Mouse (Mus musculus) heart, embryonic 12.5 days (tissue): ENCODE measurements at regions not wholly inside any gene's neighbourhood (a gene's known extent, or its start where the extent isn't known, plus 50 kb on each side); places are given as distances from the start of the nearest gene placed in this dataset.
A peak's percentile ranks its signal among the peaks of the same experiment; 100 is the strongest.

Experiments used
- ATAC-seq: fragments of 200-750 bp; cut with Nextera tagmentation; 2 replicates; pipeline ENCODE4 v1.8.0; 2017; ENCODE audit warnings: moderate TSS enrichment, moderate library complexity; ENCODE audit not compliant: insufficient number of reproducible peaks, low FRiP score
- H3K27ac ChIP-seq: fragments of 300-500 bp; sonication (generic); 2 replicates; pipeline ENCODE4 v1.5.1; 2016; ENCODE audit warnings: mild to moderate bottlenecking, moderate library complexity; ENCODE audit not compliant: poor library complexity, severe bottlenecking
- H3K27me3 ChIP-seq: fragments of 300-500 bp; sonication (generic); replicated peaks from 2 replicates; pipeline ENCODE4 v1.6.1; 2016; ENCODE audit warnings: mild to moderate bottlenecking, moderate library complexity
- H3K36me3 ChIP-seq: fragments of 300-500 bp; sonication (generic); 2 replicates; pipeline ENCODE4 v1.6.1; 2016; ENCODE audit warnings: mild to moderate bottlenecking, moderate library complexity
- H3K4me1 ChIP-seq: fragments of 300-500 bp; sonication (generic); replicated peaks from 2 replicates; pipeline ENCODE4 v1.6.1; 2016; ENCODE audit warnings: mild to moderate bottlenecking
- H3K4me2 ChIP-seq: fragments of 300-500 bp; sonication (generic); 2 replicates; pipeline ENCODE4 v1.6.1; 2016; ENCODE audit warnings: mild to moderate bottlenecking, moderate library complexity
- H3K4me3 ChIP-seq: fragments of 300-500 bp; sonication (generic); 2 replicates; pipeline ENCODE4 v1.5.1; 2016; ENCODE audit warnings: mild to moderate bottlenecking
- H3K9ac ChIP-seq: fragments of 300-500 bp; sonication (generic); 2 replicates; pipeline ENCODE4 v1.6.1; 2016; ENCODE audit warnings: mild to moderate bottlenecking, moderate library complexity
- H3K9me3 ChIP-seq: fragments of 300-500 bp; sonication (generic); replicated peaks from 2 replicates; pipeline ENCODE4 v1.6.1; 2016; ENCODE audit warnings: mild to moderate bottlenecking, moderate library complexity
- WGBS: fragments of 180-500 bp; shearing (Covaris S2); methylation state at CpG from one replicate; pipeline ENCODE4 v1.1.7; 2016; 5-methylcytosine and 5-hydroxymethylcytosine counted together

GRCm38 (mm10) chr15:59173452-59174245, 284.6 kb downstream of the Gm49356 start:
- Histone ChIP-seq H3K4me3 (no peak overlapping the region), H3K4me2 (peak overlapping the region; percentile 54), H3K9ac (peak overlapping the region; percentile 51; the same call in 1 of the 2 replicates), H3K9me3 (no peaks in the 10 kb centered on the region), H3K27me3 (no peaks in the 10 kb centered on the region), H3K36me3 (no peaks in the 10 kb centered on the region), H3K4me1 (peaks cover 42% of the 10 kb centered on the region), H3K27ac (peak overlapping the region; percentile 99)
- peak; percentile 64 for ATAC-seq
- WGBS = 35% methylated on average over 21 of the region's 21 CpGs

- Histone ChIP-seq H3K4me1 (peaks cover 42% of the 10 kb centered on the region), H3K4me2 (peak overlapping the region; percentile 54), H3K4me3 (no peak overlapping the region), H3K27me3 (no peaks in the 10 kb centered on the region), H3K9me3 (no peaks in the 10 kb centered on the region), H3K36me3 (no peaks in the 10 kb centered on the region), H3K27ac (peak overlapping the region; percentile 99), H3K9ac (peak overlapping the region; percentile 51)
- WGBS = 25% methylated on average over 7 of the region's 7 CpGs
- ATAC-seq = no peak
Measured at GRCm38 (mm10) chr15:59174246-59174751, 285.2 kb downstream of the Gm49356 start.

- H3K36me3 ChIP-seq = no peaks in the 10 kb centered on the region
- H3K4me2 ChIP-seq = no peak overlapping the region
- peaks cover 42% of the 10 kb centered on the region for H3K4me1 ChIP-seq
- 49% methylated on average over 8 of the region's 8 CpGs for WGBS
- no peaks in the 10 kb centered on the region for H3K9me3 ChIP-seq
- H3K9ac ChIP-seq = no peak overlapping the region
- H3K4me3 ChIP-seq = no peak overlapping the region
- ATAC-seq = no peak
- peak overlapping the region; percentile 99 for H3K27ac ChIP-seq
- no peaks in the 10 kb centered on the region for H3K27me3 ChIP-seq
Measured at GRCm38 (mm10) chr15:59174893-59175531, 285.9 kb downstream of the Gm49356 start.

- no peak for ATAC-seq
- 74% methylated on average over 3 of the region's 3 CpGs for WGBS
- no peak overlapping the region for H3K4me2 ChIP-seq
- no peaks in the 10 kb centered on the region for H3K36me3 ChIP-seq
- no peaks in the 10 kb centered on the region for H3K27me3 ChIP-seq
- no peak overlapping the region for H3K27ac ChIP-seq
- H3K9me3 ChIP-seq = no peaks in the 10 kb centered on the region
- no peak overlapping the region for H3K9ac ChIP-seq
- peaks cover 4% of the 10 kb centered on the region for H3K4me1 ChIP-seq
- H3K4me3 ChIP-seq = no peak overlapping the region
Measured at GRCm38 (mm10) chr15:59180076-59180475, 291.0 kb downstream of the Gm49356 start.

- H3K4me1 ChIP-seq = peaks cover 9% of the 10 kb centered on the region
- no peak overlapping the region for H3K4me2 ChIP-seq
- H3K4me3 ChIP-seq = no peak overlapping the region
- no peak overlapping the region for H3K27ac ChIP-seq
- no peaks in the 10 kb centered on the region for H3K9me3 ChIP-seq
- no peaks in the 10 kb centered on the region for H3K36me3 ChIP-seq
- ATAC-seq = no peak
- 75% methylated on average over 9 of the region's 9 CpGs for WGBS
- H3K9ac ChIP-seq = no peak overlapping the region
- H3K27me3 ChIP-seq = no peaks in the 10 kb centered on the region
Measured at GRCm38 (mm10) chr15:59184461-59184860, 295.4 kb downstream of the Gm49356 start.

- H3K36me3 ChIP-seq = no peaks in the 10 kb centered on the region
- no peak overlapping the region for H3K9ac ChIP-seq
- WGBS = 60% methylated on average over 4 of the region's 4 CpGs
Measured at GRCm38 (mm10) chr15:59187566-59187965, 298.5 kb downstream of the Gm49356 start.

GRCm38 (mm10) chr15:59188371-59188770, 299.3 kb downstream of the Gm49356 start:
- no peaks in the 10 kb centered on the region for H3K27me3 ChIP-seq
- peaks cover 9% of the 10 kb centered on the region for H3K4me1 ChIP-seq
- H3K4me2 ChIP-seq = no peak overlapping the region
- H3K27ac ChIP-seq = no peak overlapping the region
- no peak overlapping the region for H3K9ac ChIP-seq
- 70% methylated on average over 4 of the region's 4 CpGs for WGBS
- no peaks in the 10 kb centered on the region for H3K9me3 ChIP-seq
- ATAC-seq = no peak
- no peaks in the 10 kb centered on the region for H3K36me3 ChIP-seq
- H3K4me3 ChIP-seq = no peak overlapping the region

More at GRCm38 (mm10) chr15:59187566-59187965, 298.5 kb downstream of the Gm49356 start:
- H3K9me3 ChIP-seq = no peaks in the 10 kb centered on the region
- no peak overlapping the region for H3K4me2 ChIP-seq
- no peak for ATAC-seq
- H3K27me3 ChIP-seq = no peaks in the 10 kb centered on the region
- H3K27ac ChIP-seq = no peak overlapping the region
- H3K4me3 ChIP-seq = no peak overlapping the region
- H3K4me1 ChIP-seq = peaks cover 9% of the 10 kb centered on the region

- peaks cover 23% of the 10 kb centered on the region for H3K4me1 ChIP-seq
- H3K27ac ChIP-seq = no peak overlapping the region
- no peak overlapping the region for H3K4me3 ChIP-seq
- H3K36me3 ChIP-seq = no peaks in the 10 kb centered on the region
- H3K4me2 ChIP-seq = no peak overlapping the region
- H3K9ac ChIP-seq = no peak overlapping the region
- WGBS = 77% methylated on average over 5 of the region's 5 CpGs
- ATAC-seq = no peak
- no peaks in the 10 kb centered on the region for H3K27me3 ChIP-seq
- H3K9me3 ChIP-seq = no peaks in the 10 kb centered on the region
Measured at GRCm38 (mm10) chr15:59190511-59190910, 301.4 kb downstream of the Gm49356 start.

- H3K4me3 ChIP-seq = no peak overlapping the region
- H3K4me1 ChIP-seq = peaks cover 45% of the 10 kb centered on the region
- ATAC-seq = no peak
- H3K27ac ChIP-seq = no peak overlapping the region
- H3K9ac ChIP-seq = no peak overlapping the region
- H3K36me3 ChIP-seq = no peaks in the 10 kb centered on the region
- no peak overlapping the region for H3K4me2 ChIP-seq
- no peaks in the 10 kb centered on the region for H3K9me3 ChIP-seq
- H3K27me3 ChIP-seq = no peaks in the 10 kb centered on the region
- 59% methylated on average over 10 of the region's 10 CpGs for WGBS
Measured at GRCm38 (mm10) chr15:59194421-59194820, 305.3 kb downstream of the Gm49356 start.

GRCm38 (mm10) chr15:59196351-59196750, 307.3 kb downstream of the Gm49356 start:
- H3K36me3 ChIP-seq = no peaks in the 10 kb centered on the region
- no peak overlapping the region for H3K4me2 ChIP-seq
- H3K9ac ChIP-seq = no peak overlapping the region
- H3K4me3 ChIP-seq = no peak overlapping the region
- no peaks in the 10 kb centered on the region for H3K9me3 ChIP-seq
- peak overlapping the region; percentile 99 for H3K27ac ChIP-seq
- H3K4me1 ChIP-seq = peaks cover 58% of the 10 kb centered on the region
- WGBS = 86% methylated on average over 5 of the region's 5 CpGs
- H3K27me3 ChIP-seq = no peaks in the 10 kb centered on the region
- no peak for ATAC-seq
